Mouse (Mus musculus) adrenal gland, postnatal 14 days (tissue): ENCODE data around the gene Tdrd6. TPM values are rescaled to one million over a fixed set of nuclear protein-coding genes. Genes with fewer than 3 reads are reported as not detected.

Source experiments
- DNase-seq: peaks from one replicate; pipeline ENCODE4 v3.0.0; 2021; ENCODE audit warnings: mixed read lengths
- total RNA-seq: library from RNA; stranded (reverse); gene quantifications from 2 replicates; pipeline ENCODE4 v1.2.3, GENCODE M21; 2021

Gene Tdrd6
- total RNA-seq, 1 experiment from 2014 or later = not detected

DNA sequence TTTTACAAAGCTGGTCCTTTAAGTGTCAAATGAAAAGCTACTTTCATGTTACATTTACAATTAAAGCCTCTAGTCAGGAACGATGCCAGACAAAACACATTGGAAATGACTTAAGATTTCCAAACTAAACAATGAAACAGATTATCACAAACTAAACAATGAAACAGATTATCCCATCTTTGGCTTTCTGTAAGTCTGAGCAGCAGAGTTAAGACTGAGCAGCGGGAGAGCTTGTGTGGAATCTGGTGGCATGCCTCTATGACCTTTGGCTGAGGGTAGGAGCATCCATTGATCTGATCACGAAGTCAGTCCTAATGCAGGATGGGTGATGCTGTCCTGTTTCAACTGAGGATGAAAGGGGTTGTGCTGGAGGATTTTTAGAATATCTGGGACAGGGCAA lies 17.9 kb downstream of the Tdrd6 start:
- DNase-seq = no peak

DNA sequence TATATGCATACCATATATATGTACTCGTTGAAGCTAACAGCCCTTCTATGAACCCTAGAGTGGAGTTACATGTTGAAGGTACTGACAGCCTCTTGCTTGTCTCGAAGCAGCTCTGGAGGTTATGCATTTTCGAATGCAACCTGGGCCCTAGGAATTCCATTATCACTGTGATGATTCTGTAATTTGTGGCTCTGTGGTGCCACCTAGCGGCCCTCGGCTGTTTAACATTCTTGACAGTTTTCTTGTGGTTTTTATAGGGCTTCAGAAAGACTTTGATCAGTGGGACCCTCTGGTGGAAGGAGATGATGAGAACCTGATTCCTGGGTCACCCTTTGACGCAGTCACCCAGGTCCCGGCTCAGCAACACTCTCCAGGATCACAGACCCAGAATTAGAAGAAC lies 18.5 kb downstream of the Tdrd6 start:
- DNase-seq = peak; percentile 46

DNA sequence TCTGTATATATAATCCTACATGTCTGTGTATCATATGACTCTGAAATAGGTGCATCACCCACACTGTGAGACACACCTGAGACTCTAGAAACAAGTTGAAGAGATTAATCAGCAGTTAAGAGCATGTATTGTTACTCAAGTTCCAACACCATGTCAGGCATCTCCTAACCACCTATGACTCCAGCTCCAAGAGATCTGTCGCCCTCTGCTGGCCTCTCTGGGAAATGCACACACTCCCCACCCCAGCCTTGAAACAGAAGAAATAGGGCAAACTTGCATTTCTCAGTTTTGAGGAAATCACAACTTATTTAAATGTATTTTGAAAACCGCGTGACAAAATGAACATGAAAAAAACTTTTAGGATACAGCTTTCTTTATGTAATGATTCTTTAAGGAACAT lies 23.4 kb downstream of the Tdrd6 start:
- DNase-seq = peak; percentile 84

DNA sequence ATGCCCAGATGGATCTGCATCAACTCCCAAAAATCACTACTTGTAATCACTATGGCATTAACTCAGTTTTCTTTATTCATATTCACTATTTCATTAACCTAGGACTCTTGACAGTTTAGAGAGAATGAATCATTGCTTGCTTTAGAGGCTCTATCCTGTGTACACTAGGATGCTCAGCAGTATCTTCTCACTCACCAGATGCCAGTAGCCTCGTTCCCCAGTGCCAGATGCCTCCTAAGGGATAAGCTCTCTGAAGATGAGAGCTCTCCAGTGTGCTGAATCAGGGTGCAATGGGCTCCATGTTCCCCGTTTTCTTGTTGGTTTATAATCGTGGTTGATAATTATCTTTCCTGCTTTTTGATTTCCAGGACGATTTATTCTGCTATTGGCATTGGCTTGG lies 31.4 kb downstream of the Tdrd6 start:
- DNase-seq = no peak

DNA sequence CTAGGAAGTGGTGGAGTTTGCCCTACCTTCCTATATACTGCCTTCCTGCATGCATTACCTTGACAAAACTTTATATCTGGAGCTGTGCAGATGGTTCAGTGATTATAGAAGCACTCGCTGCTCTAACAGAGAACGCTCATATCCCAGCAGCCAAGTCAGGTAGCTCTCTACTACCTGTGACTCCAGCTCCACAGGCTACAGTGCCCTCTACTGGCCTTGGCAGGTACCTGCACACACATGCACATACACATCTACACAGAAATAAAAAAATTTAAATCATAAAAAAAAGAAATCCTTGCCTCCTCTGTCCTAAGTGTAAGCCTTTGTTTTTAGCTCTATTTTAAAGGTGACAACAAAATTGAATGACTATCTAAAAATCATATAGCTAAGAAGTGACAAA lies 32.4 kb downstream of the Tdrd6 start:
- DNase-seq = no peak

DNA sequence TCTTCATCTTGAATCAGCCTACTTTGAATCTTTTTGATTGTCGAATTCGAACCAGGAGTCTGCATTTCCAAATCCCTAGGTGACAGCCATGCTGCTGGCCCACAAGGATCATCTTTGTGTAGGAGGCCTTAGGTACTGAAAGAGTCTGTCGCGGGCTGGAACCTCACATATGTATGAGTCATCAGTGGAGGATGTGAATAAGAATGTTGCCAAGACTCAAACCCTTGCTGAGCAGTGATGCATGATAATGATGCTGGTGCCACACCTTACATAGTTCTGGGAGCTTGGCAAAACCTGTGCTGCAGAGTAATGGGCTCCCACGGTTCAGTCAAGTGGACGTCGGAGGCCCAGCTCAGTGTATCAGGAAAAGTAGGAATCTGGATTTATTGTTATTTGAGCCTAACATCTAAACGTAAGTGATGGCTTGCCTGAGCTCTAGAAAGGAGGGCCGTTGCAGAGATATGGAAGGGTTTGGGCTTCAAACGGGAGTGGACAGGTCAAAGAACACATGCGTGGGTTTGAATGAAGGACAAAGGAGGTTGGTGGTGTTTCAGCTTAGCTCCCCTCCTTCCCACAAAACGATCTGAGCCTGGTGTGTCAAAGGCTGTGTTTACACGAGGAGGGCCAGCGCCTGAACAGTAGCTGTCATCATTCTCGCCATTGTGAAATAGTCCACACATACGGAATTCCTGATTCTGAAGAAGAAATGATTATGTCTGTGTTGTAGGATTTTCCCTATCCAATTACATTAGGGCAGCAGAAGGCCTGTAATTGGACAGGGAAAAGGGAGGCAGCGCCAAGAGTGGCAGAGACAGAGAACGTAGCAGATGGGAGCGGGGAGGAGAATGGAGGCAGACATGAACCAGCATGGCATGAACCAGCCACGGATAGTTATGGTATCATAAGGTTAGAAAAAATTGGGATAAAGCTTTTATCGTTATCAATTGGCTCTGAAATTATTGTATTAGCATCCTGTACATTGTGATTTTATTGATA lies 37.5 kb downstream of the Tdrd6 start:
- DNase-seq = no peak

DNA sequence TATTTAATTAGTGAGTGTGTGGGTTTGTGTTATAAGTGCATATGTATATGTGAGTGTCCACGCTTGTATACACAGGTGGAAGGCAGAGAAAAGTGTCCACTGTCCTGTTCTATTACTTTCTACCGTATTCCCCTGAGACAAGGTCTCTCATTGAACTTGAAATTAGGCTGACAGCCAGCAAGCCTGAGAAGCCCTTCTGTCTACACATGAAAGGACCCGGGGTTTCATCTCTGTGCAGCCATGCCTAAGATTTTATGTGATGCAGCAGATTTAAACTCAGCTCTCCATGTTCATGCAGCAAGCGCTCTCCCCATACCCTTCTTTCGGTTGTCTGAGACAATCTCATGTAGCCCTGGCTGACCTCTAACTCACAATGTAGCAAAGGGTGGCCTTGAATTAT lies 39.6 kb downstream of the Tdrd6 start:
- no peak for DNase-seq

- DNase-seq = no peak
Measured at GRCm38 (mm10) chr17:43589750-43590149, 40.3 kb downstream of the Tdrd6 start.

GRCm38 (mm10) chr17:43587278-43587677 lies 42.8 kb downstream of the Tdrd6 start:
- no peak for DNase-seq

- DNase-seq = no peak
Measured at GRCm38 (mm10) chr17:43584771-43585170, 45.3 kb downstream of the Tdrd6 start.

DNA sequence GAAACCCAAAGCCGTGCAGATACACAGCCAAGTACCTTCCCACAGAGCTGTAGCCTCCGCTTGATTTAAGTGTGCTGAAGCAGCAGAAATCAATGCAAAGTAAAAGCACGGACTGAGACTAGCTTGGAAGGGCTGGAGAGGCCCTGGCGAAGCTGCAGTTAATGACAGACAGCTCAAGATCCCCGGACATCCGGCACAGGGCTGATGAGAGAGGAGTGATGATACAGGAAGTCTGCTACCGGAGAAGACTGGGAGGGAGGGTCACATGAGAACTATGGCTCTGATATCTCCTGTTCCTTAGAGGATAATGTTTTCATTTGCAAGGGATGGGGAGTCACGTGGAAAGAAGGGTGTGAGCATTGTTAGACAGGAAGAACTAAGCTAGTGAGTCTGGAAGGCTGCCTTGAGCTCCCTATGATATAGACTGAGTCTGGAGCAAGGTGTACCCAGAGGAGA lies 49.1 kb downstream of the Tdrd6 start:
- peak; percentile 18 for DNase-seq

GRCm38 (mm10) chr17:43580456-43580855 lies 49.6 kb downstream of the Tdrd6 start:
- no peak for DNase-seq

GRCm38 (mm10) chr17:43573624-43574073 lies 56.5 kb downstream of the Tdrd6 start:
- DNase-seq = no peak

GRCm38 (mm10) chr17:43569287-43569686 lies 60.8 kb downstream of the Tdrd6 start:
- no peak for DNase-seq

DNA sequence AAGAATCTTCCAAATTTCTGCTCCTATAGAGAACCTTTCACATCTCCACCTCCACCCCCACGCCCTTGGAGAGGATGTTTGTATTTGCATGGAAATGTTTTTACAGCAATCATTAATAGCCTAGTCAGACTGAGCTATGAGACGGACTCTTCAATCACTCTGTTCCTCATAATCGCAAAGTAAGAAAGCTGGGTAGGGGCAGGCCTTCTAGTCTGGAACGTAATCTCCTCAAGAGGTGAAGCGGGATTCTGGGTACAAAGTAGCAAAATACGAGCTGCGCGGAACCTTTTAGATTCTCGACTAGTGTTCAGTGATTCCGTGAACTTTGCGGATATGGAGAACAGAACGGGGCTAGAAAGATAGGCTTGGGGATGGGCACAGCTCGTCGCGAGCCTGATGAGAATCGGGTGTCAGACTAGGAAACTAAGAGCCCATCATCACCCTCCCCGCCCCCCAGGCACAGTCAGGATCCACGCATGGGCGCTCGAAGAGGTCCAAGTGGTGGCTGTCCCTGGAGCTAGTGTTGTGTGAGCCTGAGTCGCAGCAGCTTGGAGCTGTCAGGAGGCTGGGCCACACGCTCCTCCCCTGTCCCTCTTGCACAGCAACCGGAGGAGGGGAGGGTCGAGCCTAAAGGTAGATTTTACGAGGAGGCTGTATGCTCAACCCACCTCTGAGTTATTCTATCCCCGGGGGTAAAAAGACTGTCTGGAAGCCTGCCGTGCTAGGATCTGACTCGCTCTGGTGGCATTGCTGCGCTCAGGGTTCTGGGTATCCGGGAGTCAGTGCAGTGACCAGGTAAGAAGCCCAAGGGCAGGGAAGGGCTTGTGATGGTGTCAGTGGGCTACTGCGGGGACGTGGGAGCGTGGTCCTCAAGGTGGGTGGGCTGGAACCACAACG lies 61.9 kb downstream of the Tdrd6 start, which contains the start of gene Pla2g7:
Gene Pla2g7, plus strand, starts transcription at position 107 of the 897 bp plus-strand sequence.
- peak; percentile 56 for DNase-seq

DNA sequence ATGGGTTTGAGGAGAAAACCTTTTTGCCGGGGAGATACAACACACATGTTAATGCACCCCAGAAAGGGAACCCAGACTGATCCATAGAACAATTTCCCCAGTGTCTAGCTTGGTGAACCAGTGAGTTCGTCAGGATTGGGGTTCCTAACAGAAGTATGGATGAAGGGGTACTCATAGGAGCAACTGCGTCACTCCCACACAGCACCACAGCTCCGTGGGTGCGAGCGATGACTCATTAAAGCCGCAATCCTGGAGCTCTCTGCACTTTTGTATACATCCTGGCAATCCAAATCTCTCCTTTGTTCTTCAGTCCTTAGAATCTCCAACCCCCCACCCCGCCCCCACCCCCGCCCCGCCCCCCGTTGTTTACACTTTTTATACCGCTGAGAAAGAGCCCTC lies 62.5 kb downstream of the Tdrd6 start:
- DNase-seq = no peak

Other genes starting within 250 kb of the Tdrd6 start
- gene Mep1a, start 127.5 kb downstream of the Tdrd6 start, total RNA-seq = 0.15 TPM in 1 of 2 replicates, not detected in the other
- not detected in 2 replicates for gene Ankrd66, start 86.7 kb downstream of the Tdrd6 start, total RNA-seq
- 23.3 and 26.2 TPM in 2 replicates for gene Pla2g7, start 62.2 kb downstream of the Tdrd6 start, total RNA-seq
- 3.1 and 4.6 TPM in 2 replicates for gene Slc25a27, start 36.9 kb upstream of the Tdrd6 start, total RNA-seq
- 6.3 and 12.3 TPM in 2 replicates for gene Cyp39a1, start 37.1 kb upstream of the Tdrd6 start, total RNA-seq
- gene Rcan2, start 171.1 kb upstream of the Tdrd6 start, total RNA-seq = 4.3 and 5.9 TPM in 2 replicates